Mouse (Mus musculus) heart, postnatal 0 days (tissue): ENCODE data around the gene Eng. TPM values are rescaled to one million over a fixed set of nuclear protein-coding genes. Genes with fewer than 3 reads are reported as not detected.
A peak's percentile ranks its signal among the peaks of the same experiment; 100 is the strongest.

Source experiments
- ATAC-seq: fragments of 200-750 bp; cut with Nextera tagmentation; 2 replicates; pipeline ENCODE4 v1.8.0; 2017; ENCODE audit warnings: low read depth, moderate number of reproducible peaks, moderate library complexity; ENCODE audit not compliant: insufficient read depth
- DNase-seq: peaks from one replicate; pipeline ENCODE4 v3.0.0-alpha.2; 2016; ENCODE audit warnings: low spot score
- H3K27ac ChIP-seq: fragments of 300-500 bp; sonication (generic); 2 replicates; pipeline ENCODE4 v1.5.1; 2014; ENCODE audit warnings: low read depth, mild to moderate bottlenecking
- H3K27me3 ChIP-seq: fragments of 300-500 bp; sonication (generic); 2 replicates; pipeline ENCODE4 v1.6.1; 2014; ENCODE audit warnings: low read length, mixed read lengths; ENCODE audit not compliant: control insufficient read depth, insufficient read depth
- H3K36me3 ChIP-seq: fragments of 300-500 bp; sonication (generic); replicated peaks from 2 replicates; pipeline ENCODE4 v1.6.1; 2014; ENCODE audit warnings: low read length, mixed read lengths; ENCODE audit not compliant: control insufficient read depth, insufficient read depth
- H3K4me1 ChIP-seq: fragments of 300-500 bp; sonication (generic); 2 replicates; pipeline ENCODE4 v1.6.1; 2014; ENCODE audit warnings: antibody characterized with exemption; ENCODE audit not compliant: control insufficient read depth, insufficient read depth
- H3K4me2 ChIP-seq: fragments of 300-500 bp; sonication (generic); 2 replicates; pipeline ENCODE4 v1.6.1; 2014; ENCODE audit warnings: low read depth, mild to moderate bottlenecking, low read length, moderate library complexity
- H3K4me3 ChIP-seq: fragments of 300-500 bp; sonication (generic); 2 replicates; pipeline ENCODE4 v1.5.1; 2014; ENCODE audit warnings: low read depth, low read length
- H3K9ac ChIP-seq: fragments of 300-500 bp; sonication (generic); replicated peaks from 2 replicates; pipeline ENCODE4 v1.6.1; 2014; ENCODE audit warnings: low read depth, low read length, mixed read lengths
- H3K9me3 ChIP-seq: fragments of 300-500 bp; sonication (generic); replicated peaks from 2 replicates; pipeline ENCODE4 v1.6.1; 2016; ENCODE audit warnings: low read length; ENCODE audit not compliant: control insufficient read depth
- CTCF ChIP-seq: IDR thresholded peaks from 2 replicates; pipeline ENCODE4 v1.5.1; 2016; ENCODE audit warnings: antibody characterized with exemption, control low read depth, low read depth
- EP300 ChIP-seq: IDR thresholded peaks from 2 replicates; pipeline ENCODE4 v1.6.1; 2016; ENCODE audit warnings: antibody characterized with exemption, low read depth
- WGBS: fragments of 180-500 bp; shearing (Covaris S2); extraction: QIAGEN DNeasy Blood & Tissue Kit; methylation state at CpG from one replicate; pipeline ENCODE4 v1.1.7; 2014; 5-methylcytosine and 5-hydroxymethylcytosine counted together
- microRNA counts: library from miRNA; unstranded; fragments of <30 nt; microRNA quantifications from one replicate; lab custom pipeline; 2015
- microRNA-seq: library from miRNA; unstranded; fragments of <30 nt; microRNA quantifications from one replicate; pipeline ENCODE4, GENCODE M21; 2016
- polyA plus RNA-seq: library from polyadenylated mRNA; unstranded; fragments of >200 nt; fragmentation: Nextera tagmentation; extraction: Ambion mirVana; gene quantifications from 2 replicates; pipeline ENCODE4 v1.2.1, GENCODE M21; 2015
- total RNA-seq: library from RNA; depleted of rRNA; stranded (reverse); fragments of >200 nt; gene quantifications from 2 replicates; pipeline ENCODE4 v1.2.3, GENCODE M21; 2014; ENCODE audit warnings: low replicate concordance; rRNA removed

Gene Eng
- total and polyA plus RNA-seq, 2 experiments from 2014 or later, result 123 to 137 TPM

DNA sequence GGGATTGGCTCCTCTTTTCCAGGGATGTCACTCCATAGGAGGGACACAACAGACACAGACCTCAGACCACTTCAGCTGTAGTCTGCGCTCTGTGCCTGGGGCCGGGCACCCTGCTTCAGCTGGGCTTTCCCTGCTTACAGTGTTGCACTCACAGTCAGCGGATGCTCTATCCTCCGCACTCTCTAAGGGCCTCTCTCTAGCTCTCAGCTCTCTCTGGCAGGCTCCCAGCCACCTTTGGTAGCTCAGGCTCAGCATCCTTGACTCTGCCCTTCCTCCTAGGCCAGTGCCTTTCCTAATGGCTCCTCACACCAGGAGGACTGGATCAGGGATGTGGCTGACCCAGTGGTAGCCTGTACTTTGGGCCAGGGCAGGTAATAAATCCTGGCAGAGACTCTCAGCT lies 85.5 kb downstream of the Eng start:
- Histone ChIP-seq H3K4me2 (no peak overlapping the region), H3K4me1 (peaks cover 11% of the 10 kb centered on the region), H3K9ac (no peak overlapping the region)

More for the DNA sequence above, 85.5 kb downstream of the Eng start:
- no peak for TF ChIP-seq CTCF
- no peak for TF ChIP-seq EP300
- H3K27ac ChIP-seq, result peak overlapping the region; percentile 87
- no peaks in the 10 kb centered on the region for H3K36me3 ChIP-seq
- ATAC-seq (no peak), DNase-seq (no peak)
- 51% methylated on average over 4 of the region's 4 CpGs for WGBS
- H3K4me3 ChIP-seq, result no peak overlapping the region
- H3K27me3 ChIP-seq, result no peaks in the 10 kb centered on the region
- H3K9me3 ChIP-seq, result no peaks in the 10 kb centered on the region

MicroRNA genes within 50 kb of the gene (microRNA counts, 519-probe panel; counts per million panel counts)
- microRNA mmu-miR-1954 (lab: Ali Mortazavi, UCI), result not detected
- microRNA mmu-miR-2861 (lab: Ali Mortazavi, UCI), result not detected

Small RNAs within 50 kb of the gene (microRNA-seq; reads per million reads assigned to microRNA genes)
- gene Gm47291, result not detected
- gene Mir1954, result not detected
- not detected for gene Mir2861
- not detected for gene Mir3960
- not detected for gene Mir8093

Other genes with a start within 250 kb of the Eng start
- 3.2 and 4.2 TPM in 2 replicates for gene Naif1, start 196.1 kb upstream of the Eng start, total RNA-seq
- 3.3 and 3.5 TPM in 2 replicates for gene Naif1, start 196.1 kb upstream of the Eng start, polyA plus RNA-seq
- 12.5 and 16.0 TPM in 2 replicates for gene Slc25a25, start 195.2 kb upstream of the Eng start, total RNA-seq
- 6.5 and 6.6 TPM in 2 replicates for gene Slc25a25, start 195.2 kb upstream of the Eng start, polyA plus RNA-seq
- gene Fam102a, start 111.3 kb upstream of the Eng start, total RNA-seq, result 11.2 and 12.3 TPM in 2 replicates
- 2.8 and 3.1 TPM in 2 replicates for gene Fam102a, start 111.3 kb upstream of the Eng start, polyA plus RNA-seq
- 17.9 and 31.0 TPM in 2 replicates for gene Dpm2, start 75.7 kb upstream of the Eng start, total RNA-seq
- 56.1 and 58.4 TPM in 2 replicates for gene Dpm2, start 75.7 kb upstream of the Eng start, polyA plus RNA-seq
- not detected in 2 replicates for gene Pip5kl1, start 71.8 kb upstream of the Eng start, total RNA-seq
- 0.18 TPM in 1 of 2 replicates, not detected in the other for gene Pip5kl1, start 71.8 kb upstream of the Eng start, polyA plus RNA-seq
- not detected in 2 replicates for gene 9430097D07Rik, start 70.9 kb upstream of the Eng start, total RNA-seq
- gene 9430097D07Rik, start 70.9 kb upstream of the Eng start, polyA plus RNA-seq, result not detected in 2 replicates
- gene St6galnac4, start 59.5 kb upstream of the Eng start, total RNA-seq, result 25.7 and 28.0 TPM in 2 replicates
- gene St6galnac4, start 59.5 kb upstream of the Eng start, polyA plus RNA-seq, result 25.5 and 27.0 TPM in 2 replicates
- gene St6galnac6, start 46.9 kb upstream of the Eng start, total RNA-seq, result 102 and 117 TPM in 2 replicates
- gene St6galnac6, start 46.9 kb upstream of the Eng start, polyA plus RNA-seq, result 44.1 and 44.3 TPM in 2 replicates
- gene Ak1, start 24.8 kb upstream of the Eng start, total RNA-seq, result 544 and 572 TPM in 2 replicates
- gene Ak1, start 24.8 kb upstream of the Eng start, polyA plus RNA-seq, result 721 and 737 TPM in 2 replicates
- 13.6 and 14.5 TPM in 2 replicates for gene Fpgs, start 57.5 kb downstream of the Eng start, total RNA-seq
- 8.5 and 10.9 TPM in 2 replicates for gene Fpgs, start 57.5 kb downstream of the Eng start, polyA plus RNA-seq
- gene Cdk9, start 66.5 kb downstream of the Eng start, total RNA-seq, result 42.4 and 58.4 TPM in 2 replicates
- 33.1 and 35.5 TPM in 2 replicates for gene Cdk9, start 66.5 kb downstream of the Eng start, polyA plus RNA-seq
- gene Sh2d3c, start 74.5 kb downstream of the Eng start, total RNA-seq, result 17.0 and 26.2 TPM in 2 replicates
- 22.9 and 24.2 TPM in 2 replicates for gene Sh2d3c, start 74.5 kb downstream of the Eng start, polyA plus RNA-seq
- not detected in 2 replicates for gene 6330409D20Rik, start 94.4 kb downstream of the Eng start, total RNA-seq
- 0.15 TPM in 1 of 2 replicates, not detected in the other for gene 6330409D20Rik, start 94.4 kb downstream of the Eng start, polyA plus RNA-seq
- 34.6 and 65.3 TPM in 2 replicates for gene Tor2a, start 110.6 kb downstream of the Eng start, total RNA-seq
- gene Tor2a, start 110.6 kb downstream of the Eng start, polyA plus RNA-seq, result 27.5 and 28.5 TPM in 2 replicates
- gene Ttc16, start 129.0 kb downstream of the Eng start, total RNA-seq, result 1.9 TPM in 1 of 2 replicates, not detected in the other
- gene Ttc16, start 129.0 kb downstream of the Eng start, polyA plus RNA-seq, result 0.08 and 0.21 TPM in 2 replicates
- gene Ptrh1, start 129.2 kb downstream of the Eng start, total RNA-seq, result 4.8 and 5.3 TPM in 2 replicates
- 2.6 and 2.9 TPM in 2 replicates for gene Ptrh1, start 129.2 kb downstream of the Eng start, polyA plus RNA-seq
- not detected in 2 replicates for gene Cfap157, start 137.8 kb downstream of the Eng start, total RNA-seq
- 0.22 and 0.56 TPM in 2 replicates for gene Cfap157, start 137.8 kb downstream of the Eng start, polyA plus RNA-seq
- gene Stxbp1, start 200.7 kb downstream of the Eng start, total RNA-seq, result 12.6 and 46.0 TPM in 2 replicates
- 20.9 and 23.5 TPM in 2 replicates for gene Stxbp1, start 200.7 kb downstream of the Eng start, polyA plus RNA-seq
- gene Fam129b, start 229.5 kb downstream of the Eng start, total RNA-seq, result 59.6 and 60.1 TPM in 2 replicates
- gene Fam129b, start 229.5 kb downstream of the Eng start, polyA plus RNA-seq, result 25.2 and 25.3 TPM in 2 replicates